Mouse (Mus musculus) activated CD4-positive, CD25-positive, alpha-beta regulatory T cell, adult 4 months (primary cell): ENCODE measurements around the gene Rcan1. TPM values are rescaled to one million over a fixed set of nuclear protein-coding genes. Genes with fewer than 3 reads are reported as not detected.
"Not testable (repeated sequence)": the region's sequence is repeated elsewhere in the genome, so short reads cannot be mapped to it uniquely, and the experiment has no call there.

Source experiments
- ATAC-seq: one replicate; pipeline ENCODE4 v1.8.0; 2017
- polyA plus RNA-seq, 2 experiments: library from polyadenylated mRNA; unstranded; fragments of 100-300 nt; shearing (Covaris generic); gene quantifications; one replicate each; pipeline ENCODE4 v1.2.1; 2017

Rcan1 gene
- 1 to 10 TPM; 2.3 to 2.9 TPM for polyA plus RNA-seq

- ATAC-seq: no peak
Measured at GRCm38 (mm10) chr16:92470706-92471105, at the start of gene Rcan1. TSS of gene Rcan1 (minus strand) at chr16:92470867.

- no peak for ATAC-seq
Measured at GRCm38 (mm10) chr16:92519820-92520492, 49.3 kb upstream of the Rcan1 start.

- no peak for ATAC-seq
Measured at GRCm38 (mm10) chr16:92518718-92519117, 48.1 kb upstream of the Rcan1 start.

- no peak for ATAC-seq
Measured at GRCm38 (mm10) chr16:92516139-92516538, 45.5 kb upstream of the Rcan1 start.

- not testable (repeated sequence) for ATAC-seq
Measured at GRCm38 (mm10) chr16:92514896-92515295, 44.2 kb upstream of the Rcan1 start.

GRCm38 (mm10) chr16:92511773-92512391 is 41.2 kb upstream of the Rcan1 start:
- ATAC-seq: no peak

- no peak for ATAC-seq
Measured at GRCm38 (mm10) chr16:92510835-92511772, 40.4 kb upstream of the Rcan1 start.

- ATAC-seq: no peak
Measured at GRCm38 (mm10) chr16:92507573-92507972, 36.9 kb upstream of the Rcan1 start.

- no peak for ATAC-seq
Measured at GRCm38 (mm10) chr16:92503105-92503504, 32.4 kb upstream of the Rcan1 start.

- no peak for ATAC-seq
Measured at GRCm38 (mm10) chr16:92500534-92500933, 29.9 kb upstream of the Rcan1 start.

GRCm38 (mm10) chr16:92499324-92499723 is 28.7 kb upstream of the Rcan1 start:
- ATAC-seq: no peak

GRCm38 (mm10) chr16:92498589-92498981 is 27.9 kb upstream of the Rcan1 start:
- no peak for ATAC-seq

GRCm38 (mm10) chr16:92497851-92498588 is 27.4 kb upstream of the Rcan1 start:
- ATAC-seq: no peak

- no peak for ATAC-seq
Measured at GRCm38 (mm10) chr16:92489356-92489755, 18.7 kb upstream of the Rcan1 start.

GRCm38 (mm10) chr16:92488456-92488855 is 17.8 kb upstream of the Rcan1 start:
- no peak for ATAC-seq

- no peak for ATAC-seq
Measured at GRCm38 (mm10) chr16:92487489-92487888, 16.8 kb upstream of the Rcan1 start.

GRCm38 (mm10) chr16:92487086-92487485 is 16.4 kb upstream of the Rcan1 start:
- no peak for ATAC-seq

- no peak for ATAC-seq
Measured at GRCm38 (mm10) chr16:92485436-92485835, 14.8 kb upstream of the Rcan1 start, which contains the start of gene Clic6. TSS of gene Clic6 (plus strand) at chr16:92485736.

- ATAC-seq: no peak
Measured at GRCm38 (mm10) chr16:92478561-92479150, 8.0 kb upstream of the Rcan1 start.

- no peak for ATAC-seq
Measured at GRCm38 (mm10) chr16:92475093-92475860, 4.6 kb upstream of the Rcan1 start.

- ATAC-seq: no peak
Measured at GRCm38 (mm10) chr16:92472898-92473297, 2.2 kb upstream of the Rcan1 start.
